Mouse (Mus musculus) spleen, postnatal 36 days (tissue): ENCODE data around the gene Gm10644.

Experiments
- DNase-seq, 2 experiments: peaks; one replicate each; pipeline ENCODE4 v3.0.0; 2022; ENCODE audit warnings: low spot score in 2 of 2, mixed read lengths in 1 of 2

Gm10644 gene

DNA sequence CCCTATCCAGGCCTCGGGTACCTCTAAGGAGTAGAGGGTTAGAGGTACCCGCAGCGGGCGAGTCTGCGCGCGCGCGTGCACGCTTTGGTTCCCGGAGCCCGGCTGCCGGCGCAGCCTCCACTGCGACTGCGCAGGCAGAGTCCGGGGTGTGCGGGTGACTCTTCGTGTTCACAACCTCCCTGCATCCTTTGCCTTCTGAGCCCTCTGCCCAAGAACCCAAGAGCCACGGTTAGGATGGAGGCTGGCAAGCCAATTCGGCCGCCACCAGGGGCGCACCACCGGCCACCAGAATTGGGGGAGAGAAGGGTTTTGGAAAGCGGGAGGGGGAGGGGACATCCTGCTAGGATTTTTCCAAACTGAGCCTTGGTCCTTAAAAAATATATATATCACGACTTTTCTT is 57.8 kb downstream of the Gm10644 start:
- no peak for DNase-seq

DNA sequence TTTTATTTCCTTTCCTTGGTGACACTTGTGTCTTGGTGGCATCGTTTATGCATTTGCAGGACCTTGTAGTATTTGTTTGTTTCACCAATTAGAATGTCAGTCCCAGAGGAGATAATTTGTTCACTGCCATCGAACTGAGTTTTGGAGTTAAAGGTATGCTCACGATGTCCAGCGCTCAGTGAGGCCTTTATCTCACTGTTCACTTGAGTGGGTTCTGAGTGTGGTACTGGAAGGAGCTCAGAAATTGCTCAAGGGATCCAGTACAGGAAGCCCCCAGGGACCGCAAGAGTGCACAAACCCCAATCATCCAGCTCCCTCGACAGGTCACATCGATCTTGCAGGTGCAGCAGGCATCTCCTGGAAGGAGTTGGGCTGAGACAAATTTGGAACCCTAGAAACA is 58.5 kb downstream of the Gm10644 start:
- DNase-seq: no peak

DNA sequence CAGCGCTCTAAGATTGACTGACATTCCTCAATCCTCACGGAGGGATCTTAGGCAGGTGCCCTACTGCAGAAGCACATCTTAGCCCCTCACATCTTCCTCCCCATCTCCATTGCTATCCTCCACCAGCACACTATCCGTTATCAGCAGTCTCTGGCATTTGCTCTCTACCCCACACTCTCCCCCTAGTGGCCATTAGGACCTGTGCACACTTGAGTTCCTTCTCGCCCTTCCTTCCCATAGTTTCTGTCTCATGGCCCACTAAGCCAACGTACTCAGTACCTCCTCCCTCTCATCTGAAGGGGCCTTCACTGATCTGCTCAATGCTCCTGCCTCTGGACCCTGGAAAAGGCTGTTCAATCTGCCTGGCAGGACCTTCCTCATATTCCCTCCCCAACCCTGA is 59.1 kb downstream of the Gm10644 start:
- DNase-seq: peak; percentile 47 to 57

DNA sequence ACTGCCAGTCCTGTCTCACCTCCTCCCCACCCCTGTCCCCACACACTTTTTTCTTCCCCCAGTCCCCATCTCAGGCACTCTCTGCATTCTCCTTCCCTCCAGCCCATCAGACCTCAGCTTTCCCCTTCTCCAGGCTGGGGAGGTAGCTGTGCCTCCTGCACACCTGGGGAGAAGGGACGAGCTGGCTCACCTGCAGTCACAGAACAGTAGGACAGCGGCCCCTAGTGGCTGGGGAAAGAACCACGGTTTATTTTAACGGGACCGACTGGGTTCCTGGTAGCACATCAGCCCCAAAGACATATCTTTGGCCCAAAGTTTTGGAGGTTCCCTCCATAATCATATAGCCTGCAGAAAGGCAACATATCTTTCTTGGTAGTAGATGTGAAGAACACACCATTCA is 61.1 kb downstream of the Gm10644 start:
- peak; percentile 65 to 75 for DNase-seq

DNA sequence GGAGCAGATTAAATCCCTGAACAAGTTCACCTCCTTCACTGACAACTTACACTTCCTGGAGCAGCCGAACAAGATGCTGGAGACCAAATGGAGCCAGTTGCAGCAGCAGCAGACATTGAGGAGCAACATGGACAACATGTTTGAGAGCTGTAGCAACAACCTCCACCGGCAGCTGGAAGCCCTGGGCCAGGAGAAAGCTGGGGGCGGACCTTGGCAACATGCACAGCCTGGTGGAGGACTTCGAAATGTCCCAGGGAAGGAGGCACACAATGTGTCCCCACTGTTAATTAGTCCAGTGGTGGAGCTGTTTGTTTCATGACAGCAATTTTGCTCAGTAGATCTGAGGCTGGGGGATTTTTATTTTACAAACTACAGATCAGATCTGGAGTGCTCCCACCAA is 62.9 kb downstream of the Gm10644 start:
- no peak for DNase-seq

DNA sequence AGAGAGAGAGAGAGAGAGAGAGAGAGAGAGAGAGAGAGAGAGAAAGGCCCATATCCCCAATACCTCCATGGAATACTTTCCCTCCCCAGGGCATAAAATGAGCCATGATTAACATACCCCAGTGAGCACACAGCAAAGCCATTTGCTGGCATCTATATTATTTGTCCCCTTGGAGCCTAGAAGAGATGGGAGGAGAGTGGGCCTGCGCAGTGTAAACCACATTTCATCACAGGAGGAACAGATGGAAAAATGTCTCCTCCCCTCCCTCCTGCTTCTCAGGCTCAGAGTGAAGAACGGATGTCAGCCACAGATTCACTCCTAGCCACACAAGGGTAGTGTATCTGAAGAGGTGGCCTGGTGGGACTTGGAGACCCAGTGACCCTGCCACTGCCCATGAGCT is 66.6 kb downstream of the Gm10644 start:
- no peak for DNase-seq
